Mouse (Mus musculus) brown adipose tissue, adult 24 weeks (tissue): ENCODE results near the gene Slc35e2. TPM values are rescaled to one million over a fixed set of nuclear protein-coding genes. Genes with fewer than 3 reads are reported as not detected.
"Not testable (repeated sequence)": the region's sequence is repeated elsewhere in the genome, so short reads cannot be mapped to it uniquely, and the experiment has no call there.

Experiments
- H3K27ac ChIP-seq: fragments of 200-500 bp; replicated peaks from 2 replicates; pipeline ENCODE4 v1.5.1; 2012; ENCODE audit warnings: low read depth, mild to moderate bottlenecking, low read length
- H3K4me1 ChIP-seq: fragments of 200-500 bp; 2 replicates; pipeline ENCODE4 v1.6.1; 2012; ENCODE audit warnings: low read length, mixed read lengths; ENCODE audit not compliant: control insufficient read depth, insufficient read depth, insufficient read length
- H3K4me3 ChIP-seq: fragments of 200-500 bp; 2 replicates; pipeline ENCODE4 v1.5.1; 2012; ENCODE audit warnings: low read depth, mild to moderate bottlenecking, low read length, moderate library complexity; ENCODE audit not compliant: insufficient read depth
- polyA plus RNA-seq: library from polyadenylated mRNA; stranded (reverse); fragments of >200 nt; gene quantifications from 2 replicates; pipeline ENCODE4 v1.2.4, GENCODE M21; 2012; ENCODE audit not compliant: missing spikeins, insufficient read depth, insufficient read length

Gene Slc35e2
- polyA plus RNA-seq, 1 experiment = 7.0 TPM

GRCm38 (mm10) chr4:155630267-155630666 is 29.1 kb downstream of the Slc35e2 start:
- Histone ChIP-seq H3K4me1 (no peaks in the 10 kb centered on the region), H3K27ac (no peak overlapping the region), H3K4me3 (no peak overlapping the region)

DNA sequence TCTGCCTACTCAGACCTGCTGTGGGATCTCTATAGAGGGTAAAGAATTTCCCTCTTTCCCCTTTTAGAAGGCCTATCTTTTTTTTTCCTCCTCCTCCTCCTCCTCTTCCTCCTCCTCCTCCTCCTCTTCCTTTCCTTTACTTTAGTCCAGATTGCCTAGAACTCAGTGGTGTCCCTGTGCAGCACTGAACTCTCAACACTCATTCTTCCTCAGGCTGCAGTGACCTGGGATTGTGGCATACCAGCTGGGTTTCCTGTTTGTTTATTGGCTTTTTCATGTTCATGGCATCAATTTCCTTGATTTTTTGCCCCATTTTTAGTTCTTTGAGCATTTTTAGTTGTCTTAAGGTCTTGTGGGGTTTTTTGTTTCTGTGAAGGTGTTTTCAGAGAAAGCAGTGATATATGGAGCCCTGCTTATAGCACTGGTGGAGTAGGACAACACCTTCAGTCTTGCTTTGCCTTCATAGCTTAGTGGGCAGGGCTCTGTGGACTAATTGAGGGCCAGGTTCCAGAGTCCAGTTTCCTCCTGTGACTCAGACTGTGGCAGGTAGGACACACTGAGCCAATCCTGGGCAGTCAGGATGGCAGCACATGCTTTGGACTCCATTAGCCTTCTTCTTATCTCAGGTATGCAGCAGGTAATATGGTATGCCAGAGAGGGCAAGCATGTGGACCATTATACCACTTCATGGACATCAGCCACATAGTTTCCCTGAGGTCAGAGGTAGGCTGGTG is 34.7 kb downstream of the Slc35e2 start:
- Histone ChIP-seq H3K27ac (no peak overlapping the region), H3K4me3 (no peak overlapping the region), H3K4me1 (no peaks in the 10 kb centered on the region)

DNA sequence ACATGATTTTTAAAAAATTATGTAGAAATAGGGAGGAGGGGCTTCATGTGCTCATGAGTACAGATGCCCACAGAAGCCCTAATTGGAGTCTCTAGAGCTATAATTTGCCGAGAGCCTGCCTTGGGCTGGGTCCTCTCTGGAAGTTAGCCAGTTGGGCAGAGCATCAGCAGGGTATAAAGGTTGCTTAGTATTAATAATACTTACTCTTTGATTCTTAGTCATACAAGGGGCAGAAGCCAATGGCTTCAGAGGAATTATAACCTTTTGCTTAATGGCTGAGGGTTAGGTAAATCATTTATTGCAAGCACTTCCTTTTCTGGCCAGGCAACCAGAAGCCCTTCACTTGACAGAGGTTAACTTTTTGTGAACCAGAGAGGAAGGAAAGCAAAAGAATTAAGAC is 42.3 kb downstream of the Slc35e2 start:
- no peaks in the 10 kb centered on the region for H3K4me1 ChIP-seq
- H3K27ac ChIP-seq = no peak overlapping the region
- H3K4me3 ChIP-seq = no peak overlapping the region

GRCm38 (mm10) chr4:155645308-155645707 is 44.1 kb downstream of the Slc35e2 start, which contains the start of gene Gm10563:
TSS of gene Gm10563 (minus strand) at chr4:155645408.
- H3K4me3 ChIP-seq, H3K4me1 ChIP-seq, H3K27ac ChIP-seq: not testable (repeated sequence)

DNA sequence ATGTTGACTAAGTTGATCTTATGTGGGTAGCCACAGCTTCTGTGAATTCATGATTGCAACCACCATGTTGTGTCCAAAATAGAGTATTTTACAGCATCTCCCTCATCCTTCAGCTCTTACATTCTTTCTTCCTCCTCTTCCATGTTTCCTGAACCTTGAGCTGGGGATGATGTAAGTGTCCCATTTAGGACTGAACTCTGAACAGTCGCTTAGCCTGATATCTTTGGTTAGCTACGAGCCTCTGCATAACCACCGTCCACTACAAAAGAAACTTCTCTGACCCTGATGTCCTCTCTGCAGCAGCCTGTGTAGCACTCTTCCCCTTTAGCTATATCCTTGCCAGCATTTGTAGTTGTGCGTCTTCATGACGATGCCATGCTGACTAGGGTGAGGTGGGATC is 44.5 kb downstream of the Slc35e2 start:
- H3K4me3 ChIP-seq = no peak overlapping the region
- H3K27ac ChIP-seq = no peak overlapping the region
- no peaks in the 10 kb centered on the region for H3K4me1 ChIP-seq

DNA sequence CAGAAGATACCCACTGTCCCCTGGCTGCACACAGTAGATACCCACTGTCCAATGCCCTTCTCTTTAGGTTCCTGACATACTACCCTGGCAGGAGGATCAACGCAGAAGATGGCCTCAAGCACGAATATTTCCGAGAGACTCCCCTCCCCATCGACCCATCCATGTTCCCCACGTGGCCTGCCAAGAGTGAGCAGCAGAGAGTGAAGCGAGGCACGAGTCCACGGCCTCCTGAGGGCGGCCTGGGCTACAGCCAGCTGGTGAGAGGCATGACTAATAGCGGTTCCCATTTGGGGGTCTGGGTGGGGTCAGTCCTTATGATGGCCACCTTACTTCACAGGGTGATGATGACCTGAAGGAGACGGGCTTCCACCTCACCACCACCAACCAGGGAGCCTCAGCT is 48.1 kb downstream of the Slc35e2 start:
- no peaks in the 10 kb centered on the region for H3K4me1 ChIP-seq
- H3K4me3 ChIP-seq = no peak overlapping the region
- H3K27ac ChIP-seq = no peak overlapping the region

DNA sequence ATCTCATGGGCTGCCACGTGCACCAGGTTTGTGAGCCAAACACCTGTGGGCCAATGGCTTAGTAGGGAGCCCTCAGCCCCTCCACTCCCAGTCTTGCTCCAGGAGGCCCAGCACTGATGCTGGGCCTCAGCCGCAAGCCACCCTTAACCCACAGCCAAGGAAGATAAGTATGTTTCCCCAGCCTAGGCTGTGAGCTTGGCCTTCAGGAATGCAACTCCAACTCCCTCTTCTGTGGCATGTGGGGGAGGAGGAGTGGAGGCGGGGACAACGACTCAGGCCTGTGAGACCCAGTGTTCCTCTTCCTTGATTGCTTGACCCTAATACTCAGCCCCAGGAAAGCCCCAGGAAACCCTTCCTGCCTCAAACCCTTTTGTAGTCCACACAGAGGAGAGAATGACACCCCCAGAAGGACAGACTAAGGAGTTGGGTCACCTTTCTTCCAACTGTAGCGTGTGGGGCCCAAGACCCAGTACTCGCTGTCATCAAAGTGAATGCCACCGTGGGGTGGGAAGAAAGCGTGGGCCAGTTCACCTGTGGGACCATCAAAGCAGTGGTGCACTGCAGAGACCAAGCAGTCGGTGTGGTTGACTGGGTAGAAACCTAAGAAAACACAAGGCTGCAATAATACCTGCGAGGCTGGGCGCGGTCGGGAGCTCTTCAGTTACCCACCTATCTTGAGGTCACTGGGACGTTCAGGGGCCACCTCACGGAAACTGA is 50.5 kb downstream of the Slc35e2 start:
- no peak overlapping the region for H3K4me3 ChIP-seq
- no peaks in the 10 kb centered on the region; the same call in 1 of the 2 replicates for H3K4me1 ChIP-seq
- H3K27ac ChIP-seq = no peak overlapping the region

DNA sequence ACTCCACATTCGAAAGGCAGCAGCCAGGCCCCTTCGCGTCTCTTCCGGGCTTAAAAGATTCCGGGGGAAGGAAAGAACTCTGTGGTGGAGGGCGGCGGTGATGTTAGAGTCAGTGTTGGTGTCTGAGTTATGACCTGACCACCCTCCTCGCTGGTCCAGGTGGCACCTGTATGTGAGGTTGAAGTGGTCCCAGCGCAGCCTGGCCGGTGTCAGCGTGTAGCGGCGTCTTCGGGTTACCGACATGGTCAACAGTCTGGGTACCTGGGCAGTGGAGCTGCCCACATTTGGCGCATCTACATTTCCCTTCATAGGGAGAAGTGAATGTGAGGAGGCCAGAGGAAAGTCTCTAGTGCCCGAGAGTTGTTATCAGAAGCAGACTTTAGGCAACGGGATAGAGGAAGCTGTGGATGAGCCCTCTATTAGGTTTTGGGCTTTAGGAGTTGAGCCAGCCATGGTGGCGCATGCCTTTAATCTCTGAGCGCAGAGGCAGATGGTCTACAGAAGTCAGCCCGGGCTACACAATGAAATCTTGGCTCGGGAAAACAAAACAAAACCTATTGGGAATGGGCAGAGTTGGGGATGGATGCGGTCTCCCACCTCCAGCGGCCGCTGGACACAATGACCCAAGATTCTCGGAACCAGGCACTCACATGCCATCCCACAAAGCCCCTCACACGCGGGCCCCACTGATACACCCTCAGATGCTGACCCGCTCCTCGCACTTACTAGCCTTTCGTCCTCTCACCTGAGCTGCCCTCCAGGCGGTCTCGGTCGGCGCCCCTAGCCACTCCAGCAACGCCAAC is 51.3 kb downstream of the Slc35e2 start:
- Histone ChIP-seq H3K4me3 (peak overlapping the region; percentile 38), H3K27ac (no peak overlapping the region), H3K4me1 (no peaks in the 10 kb centered on the region; the same call in 1 of the 2 replicates)

GRCm38 (mm10) chr4:155653086-155653450 is 51.9 kb downstream of the Slc35e2 start, which contains the start of gene Mmp23:
TSS of gene Mmp23 (minus strand) at chr4:155653384.
- Histone ChIP-seq H3K4me1 (no peaks in the 10 kb centered on the region; the same call in 1 of the 2 replicates), H3K27ac (no peak within 1 kb of the TSS), H3K4me3 (peak within 1 kb of the TSS; percentile 38)

DNA sequence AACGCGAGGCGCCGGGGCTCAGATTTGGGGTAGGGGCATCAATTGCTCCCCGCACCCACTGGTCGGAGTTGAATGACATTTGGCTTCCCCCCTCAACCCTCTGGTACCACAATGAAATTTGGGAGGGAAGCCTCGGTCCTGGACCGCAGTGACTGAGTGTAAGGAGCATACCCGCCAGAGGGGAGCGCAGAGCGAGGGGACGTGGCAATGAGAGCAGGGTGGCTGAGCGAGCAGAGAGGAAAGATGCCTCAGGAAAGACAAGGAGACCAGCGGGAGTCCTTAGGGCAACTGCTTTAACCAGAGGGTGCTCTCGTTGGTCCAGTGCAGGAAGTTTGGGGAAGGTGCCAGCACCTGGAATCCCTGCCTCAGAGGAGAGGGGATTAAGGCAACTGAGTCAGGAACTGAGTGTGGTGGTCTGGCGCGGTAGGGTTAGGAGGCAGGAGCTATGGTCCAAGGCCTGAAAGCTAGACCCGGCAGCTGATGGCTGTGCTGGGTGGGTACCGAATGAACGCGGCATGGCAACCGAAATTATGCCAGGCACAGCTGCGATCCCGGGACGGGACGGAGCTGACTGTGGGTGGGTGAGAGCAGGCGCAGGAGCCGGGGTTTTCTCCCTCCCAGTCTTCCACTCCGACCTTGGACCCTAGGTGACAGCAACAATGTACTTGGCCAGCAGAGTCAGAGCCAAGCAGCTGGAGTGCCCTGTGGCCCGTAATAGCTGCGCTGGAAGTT is 52.4 kb downstream of the Slc35e2 start:
- Histone ChIP-seq H3K4me3 (peak overlapping the region; percentile 38), H3K27ac (no peak overlapping the region), H3K4me1 (no peaks in the 10 kb centered on the region; the same call in 1 of the 2 replicates)

DNA sequence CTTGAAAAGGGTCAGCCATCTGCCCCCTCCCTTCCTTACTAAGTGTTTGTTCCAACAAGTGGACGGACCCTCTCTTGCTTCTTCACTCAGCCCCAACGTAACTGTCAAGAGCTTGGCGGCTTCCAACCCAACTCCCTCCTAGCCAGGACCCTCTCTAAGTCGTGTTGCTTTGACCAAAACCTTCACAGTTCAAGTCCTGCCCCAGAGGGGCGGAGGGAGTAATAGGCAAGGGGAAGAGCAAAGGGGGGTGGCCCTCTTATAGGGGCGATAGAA is 52.9 kb downstream of the Slc35e2 start:
- Histone ChIP-seq H3K4me1 (no peaks in the 10 kb centered on the region; the same call in 1 of the 2 replicates), H3K27ac (no peak overlapping the region), H3K4me3 (peak overlapping the region; percentile 38)

DNA sequence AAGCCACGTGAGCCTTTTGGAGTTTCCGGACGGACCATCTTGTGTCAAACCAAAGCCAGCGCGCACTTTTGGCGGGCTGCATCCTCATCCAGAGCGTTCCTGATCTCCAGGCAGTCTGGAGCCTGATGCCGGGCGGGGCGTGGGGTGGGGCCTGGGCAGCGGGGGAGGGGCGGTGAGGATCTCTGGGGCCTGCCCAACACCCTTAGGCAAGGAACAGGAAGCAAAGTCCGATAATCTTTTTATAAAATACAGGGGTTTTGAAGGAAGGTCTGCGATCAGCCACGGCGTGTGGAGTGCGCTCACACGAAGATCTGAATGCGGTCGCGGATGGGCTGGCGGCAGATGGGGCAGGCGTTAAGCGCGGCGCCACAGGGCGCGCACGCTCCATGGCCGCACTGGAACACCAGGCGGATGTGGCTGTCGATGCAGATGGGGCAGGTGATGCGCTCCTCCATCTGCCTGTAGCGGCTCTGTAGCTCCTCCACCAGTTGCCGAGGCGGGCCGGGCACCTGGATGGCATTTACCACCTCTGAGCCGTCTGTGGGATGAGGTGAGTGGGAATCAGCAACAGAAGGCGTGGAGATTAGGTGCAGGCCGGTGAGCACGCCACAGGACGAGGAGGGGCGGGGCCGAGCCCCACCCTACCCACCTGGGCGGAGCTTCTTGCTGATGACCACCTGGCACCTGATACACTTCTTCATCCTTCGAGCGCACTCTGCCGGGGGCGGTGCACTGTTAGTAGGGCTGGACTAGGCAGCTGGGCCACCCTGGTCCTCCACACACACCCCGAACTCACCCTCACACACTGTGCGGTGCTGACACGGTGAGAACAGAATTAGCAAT is 53.5 kb downstream of the Slc35e2 start:
- H3K4me3 ChIP-seq = peak overlapping the region; percentile 51
- no peak overlapping the region for H3K27ac ChIP-seq

GRCm38 (mm10) chr4:155656214-155656751 is 55.1 kb downstream of the Slc35e2 start:
- no peak overlapping the region for H3K27ac ChIP-seq
- H3K4me1 ChIP-seq = peaks cover 9% of the 10 kb centered on the region
- H3K4me3 ChIP-seq = no peak overlapping the region

More for the DNA sequence above, 53.5 kb downstream of the Slc35e2 start:
- H3K4me1 ChIP-seq = no peaks in the 10 kb centered on the region; the same call in 1 of the 2 replicates

- Histone ChIP-seq H3K4me3 (no peak overlapping the region), H3K4me1 (peaks cover 9% of the 10 kb centered on the region), H3K27ac (no peak overlapping the region)
Measured at GRCm38 (mm10) chr4:155658961-155659360, 57.7 kb downstream of the Slc35e2 start.
